Mouse (Mus musculus): ENCODE measurements around the gene Pdcd2.
"Not testable (repeated sequence)": the region's sequence is repeated elsewhere in the genome, so short reads cannot be mapped to it uniquely, and the experiment has no call there.

The Pdcd2 gene

DNA sequence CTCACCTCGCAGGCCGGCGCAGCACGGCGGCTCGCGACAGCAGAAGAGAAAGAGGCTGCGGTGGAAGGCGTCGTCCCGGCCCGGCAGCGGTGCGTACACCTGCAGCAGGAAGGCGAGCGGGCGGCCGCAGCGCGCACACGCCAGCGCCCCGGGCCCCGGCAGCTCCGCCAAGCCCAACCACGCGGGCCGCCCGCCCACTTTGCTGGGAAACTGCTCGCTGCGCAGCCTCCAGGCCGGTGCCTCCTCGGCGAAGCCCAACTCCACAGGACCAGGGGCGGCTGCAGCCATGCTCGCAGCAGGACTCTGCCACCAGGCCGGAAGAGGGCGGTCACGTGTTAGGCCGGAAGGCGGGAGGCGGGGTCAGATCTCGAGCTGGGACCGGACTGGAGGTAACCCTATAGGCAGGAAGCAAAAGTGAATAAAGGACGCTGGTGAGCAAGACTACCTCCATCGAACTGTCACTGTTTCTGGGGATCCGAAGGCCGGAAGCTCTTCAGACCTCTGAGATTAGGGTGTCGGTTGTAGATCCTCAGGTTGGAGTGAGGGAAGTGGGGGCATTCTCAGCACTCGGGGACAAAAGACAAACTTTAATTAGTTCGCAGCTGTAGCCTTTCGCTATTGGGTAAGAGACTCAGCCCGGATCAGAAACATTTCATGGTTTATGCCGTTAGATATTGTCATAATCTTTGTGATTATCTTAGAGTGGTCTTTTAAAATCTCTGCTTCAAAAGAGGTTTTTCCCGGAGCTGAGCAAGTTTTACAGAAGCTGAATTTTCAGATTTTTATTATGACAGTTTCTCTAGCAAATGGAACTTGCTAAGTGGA lies at the start of gene Pdcd2:
TSS of gene Pdcd2 (minus strand) at position 316 of the 825 bp plus-strand sequence.
- peak; percentile 97 for DNase-seq (ENCODE audit: low read depth)

DNA sequence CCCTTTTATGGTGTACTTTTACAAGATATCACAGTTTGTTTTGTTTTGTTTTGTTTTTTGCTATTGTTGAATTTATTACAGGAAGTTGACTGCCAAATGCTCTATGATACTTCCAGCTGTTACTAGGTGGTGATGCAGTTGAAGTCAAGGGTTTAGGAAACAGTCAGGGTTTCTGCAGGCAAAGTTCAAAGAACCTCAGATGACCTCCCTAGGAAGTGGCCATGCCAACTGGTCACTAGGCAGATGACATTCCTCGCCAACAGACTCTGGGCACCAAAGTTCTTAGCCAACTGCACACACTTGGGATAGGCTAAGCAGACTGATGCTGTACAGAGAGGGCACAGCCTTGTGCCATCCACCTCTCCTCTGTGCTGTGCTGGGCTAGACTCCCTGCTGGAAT lies 48.0 kb upstream of the Pdcd2 start:
- no peak for DNase-seq (ENCODE audit: low read depth)

DNA sequence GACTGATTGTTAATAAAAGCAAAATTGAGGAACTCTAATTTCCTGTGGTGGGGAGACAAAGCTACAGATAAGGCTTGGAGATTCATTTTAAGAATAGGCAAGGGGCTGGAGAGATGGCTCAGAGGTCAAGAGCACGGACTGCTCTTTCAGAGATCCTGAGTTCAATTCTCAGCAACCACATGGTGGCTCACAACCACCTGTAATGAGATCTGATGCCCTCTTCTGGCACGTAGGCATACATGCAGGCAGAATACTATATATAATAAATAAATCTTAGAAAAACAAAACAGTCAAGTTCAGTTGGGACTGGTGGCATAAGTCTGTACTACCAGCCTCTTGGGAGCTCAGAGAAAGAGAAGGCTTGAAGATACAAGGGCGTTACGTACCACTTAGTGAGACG lies 39.8 kb upstream of the Pdcd2 start:
- peak; percentile 24 for DNase-seq (ENCODE audit: low read depth)

DNA sequence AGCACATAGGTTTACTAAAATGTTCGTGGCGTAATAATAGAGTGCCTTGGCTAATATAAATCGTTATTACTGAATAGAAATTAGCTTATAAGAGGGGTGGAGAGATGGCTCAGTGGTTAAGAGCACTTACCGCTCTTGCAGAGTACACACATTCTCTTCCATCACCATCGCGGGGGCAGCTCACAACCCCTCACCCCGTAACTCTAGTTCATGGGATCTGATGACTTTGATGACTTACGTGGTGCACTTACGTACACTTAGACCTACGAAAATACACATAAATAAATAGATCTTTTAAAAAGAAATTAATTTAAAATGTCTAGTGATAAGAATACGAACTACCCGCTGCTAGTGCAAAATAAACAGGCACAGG lies 37.8 kb upstream of the Pdcd2 start:
- no peak for DNase-seq (ENCODE audit: low read depth)

- DNase-seq (ENCODE audit: low read depth): peak; percentile 99
Measured at GRCm38 (mm10) chr17:15564014-15564927, 37.2 kb upstream of the Pdcd2 start, which contains the start of gene Prdm9. Prdm9 (minus strand) TSS chr17:15564354.

DNA sequence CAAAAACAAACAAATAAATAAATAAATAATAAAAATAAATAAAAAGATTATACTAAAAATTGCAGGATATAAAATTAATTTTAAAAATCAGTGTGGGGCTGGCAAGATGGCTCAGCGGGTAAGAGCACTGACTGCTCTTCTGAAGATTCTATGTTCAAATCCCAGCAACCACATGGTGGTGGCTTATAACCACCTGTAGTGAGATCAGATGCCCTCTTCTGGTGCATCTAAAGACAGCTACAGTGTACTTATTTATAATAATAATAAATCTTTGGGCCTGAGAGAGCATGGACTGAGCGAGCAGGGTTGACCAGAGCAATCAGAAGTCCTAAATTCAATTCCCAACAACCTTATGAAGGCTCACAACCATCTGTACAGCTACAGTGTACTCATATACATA lies 32.8 kb upstream of the Pdcd2 start:
- DNase-seq (ENCODE audit: low read depth): no peak

DNA sequence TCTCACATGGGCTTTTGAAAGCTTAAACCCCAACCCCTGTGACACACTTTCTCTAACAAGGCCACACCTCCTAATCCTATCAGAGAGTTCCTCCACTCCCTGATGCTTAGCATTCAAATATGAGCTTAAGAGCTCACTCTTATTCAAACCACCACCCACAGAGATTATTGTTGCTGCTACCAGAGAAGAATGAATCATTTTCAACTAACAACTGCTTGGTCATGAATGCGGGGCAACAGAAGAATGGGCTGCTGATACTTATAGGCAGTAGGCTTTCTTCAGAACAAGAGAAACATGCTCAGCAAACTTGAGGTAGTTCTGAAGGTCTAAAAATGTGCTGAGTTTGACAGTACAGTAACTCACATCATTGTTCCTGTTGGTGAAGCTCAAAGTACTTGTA lies 22.6 kb upstream of the Pdcd2 start:
- no peak for DNase-seq (ENCODE audit: low read depth)

- DNase-seq (ENCODE audit: low read depth): no peak
Measured at GRCm38 (mm10) chr17:15546440-15546839, 19.3 kb upstream of the Pdcd2 start.

DNA sequence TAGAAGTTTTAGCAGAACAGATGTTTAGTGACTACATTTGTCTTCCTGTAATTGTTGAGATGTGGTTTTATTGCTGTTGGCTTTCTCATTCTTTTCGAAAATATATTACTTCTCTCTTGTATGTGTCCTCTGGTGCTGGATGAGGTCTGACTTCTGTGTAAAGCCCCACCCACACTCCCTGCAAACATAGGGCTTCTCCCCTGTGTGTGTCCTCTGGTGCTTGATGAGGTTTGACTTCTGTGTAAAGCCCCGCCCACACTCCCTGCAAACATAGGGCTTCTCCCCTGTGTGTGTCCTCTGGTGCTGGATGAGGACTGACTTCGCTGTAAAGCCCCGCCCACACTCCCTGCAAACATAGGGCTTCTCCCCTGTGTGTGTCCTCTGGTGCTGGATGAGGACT lies 16.8 kb upstream of the Pdcd2 start:
- not testable (repeated sequence) for DNase-seq (ENCODE audit: low read depth)

DNA sequence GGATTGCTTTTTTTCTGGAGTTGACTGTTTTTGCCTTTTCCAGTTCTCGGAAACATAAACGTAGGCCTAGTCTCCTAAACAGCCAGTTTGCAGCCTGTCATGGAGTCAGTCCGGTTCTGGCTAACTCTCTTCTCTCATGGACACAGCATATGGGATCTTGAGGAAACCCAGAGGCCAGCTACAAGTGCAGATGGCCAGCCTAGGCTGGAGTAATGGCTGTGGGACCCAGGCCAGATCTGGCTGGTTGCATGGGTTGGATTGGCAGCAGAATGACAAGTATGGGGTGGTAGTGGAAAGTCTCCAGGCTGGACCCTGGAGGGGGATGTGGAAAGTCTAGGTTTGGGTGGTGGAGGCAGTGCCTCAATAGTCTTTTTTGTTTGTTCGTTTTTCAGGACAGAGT lies 13.2 kb upstream of the Pdcd2 start:
- DNase-seq (ENCODE audit: low read depth): no peak

- no peak for DNase-seq (ENCODE audit: low read depth)
Measured at GRCm38 (mm10) chr17:15536457-15536904, 9.4 kb upstream of the Pdcd2 start.

- peak; percentile 59 for DNase-seq (ENCODE audit: low read depth)
Measured at GRCm38 (mm10) chr17:15535943-15536342, 8.8 kb upstream of the Pdcd2 start.

- no peak for DNase-seq (ENCODE audit: low read depth)
Measured at GRCm38 (mm10) chr17:15535162-15535800, 8.2 kb upstream of the Pdcd2 start.

- DNase-seq (ENCODE audit: low read depth): peak; percentile 70
Measured at GRCm38 (mm10) chr17:15530141-15530540, 3.0 kb upstream of the Pdcd2 start.

DNA sequence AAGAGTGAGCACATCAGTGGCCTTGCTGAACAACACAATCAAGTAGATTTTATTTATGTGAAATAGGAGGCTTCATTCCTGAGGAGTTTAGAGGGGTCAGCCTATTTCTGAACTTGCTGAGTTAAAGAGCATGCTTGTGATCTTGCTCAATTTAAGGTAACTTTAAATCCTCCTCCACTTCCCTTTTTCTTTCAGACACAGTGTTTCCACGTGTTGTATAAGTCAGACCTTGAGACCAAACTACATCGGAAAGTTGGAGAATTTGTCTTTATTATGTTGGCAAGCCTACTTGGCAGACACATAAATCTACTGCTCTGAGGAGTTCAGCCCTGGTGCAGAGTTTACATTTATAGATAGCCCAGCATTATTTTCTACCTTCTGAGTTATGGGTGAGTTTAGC lies 1.8 kb upstream of the Pdcd2 start:
- no peak for DNase-seq (ENCODE audit: low read depth)

GRCm38 (mm10) chr17:15527811-15528136 lies 673 bp upstream of the Pdcd2 start:
- DNase-seq (ENCODE audit: low read depth): no peak

DNA sequence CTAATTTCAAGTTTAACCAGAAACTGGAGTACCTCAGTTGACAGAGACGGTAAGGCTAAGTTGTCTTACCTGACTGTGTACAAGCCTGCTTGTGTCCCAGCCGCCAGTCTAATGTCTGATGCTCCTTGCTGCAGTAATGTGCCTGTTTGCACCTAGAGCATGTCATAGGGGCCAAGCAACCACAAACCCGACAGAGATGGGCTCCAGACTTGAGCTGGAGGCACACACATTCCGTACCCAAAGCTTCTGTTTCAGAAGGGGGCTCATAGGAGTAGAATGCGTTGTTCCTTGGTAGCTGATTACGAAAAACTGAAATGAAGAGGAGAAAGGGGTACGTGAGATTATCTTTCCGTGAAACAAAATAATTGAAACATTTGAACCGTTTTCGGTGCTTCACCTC lies 797 bp downstream of the Pdcd2 start:
- peak; percentile 26 for DNase-seq (ENCODE audit: low read depth)

GRCm38 (mm10) chr17:15518766-15519165 lies 8.3 kb downstream of the Pdcd2 start:
- peak; percentile 54 for DNase-seq (ENCODE audit: low read depth)

GRCm38 (mm10) chr17:15518186-15518585 lies 8.9 kb downstream of the Pdcd2 start:
- DNase-seq (ENCODE audit: low read depth): peak; percentile 28

DNA sequence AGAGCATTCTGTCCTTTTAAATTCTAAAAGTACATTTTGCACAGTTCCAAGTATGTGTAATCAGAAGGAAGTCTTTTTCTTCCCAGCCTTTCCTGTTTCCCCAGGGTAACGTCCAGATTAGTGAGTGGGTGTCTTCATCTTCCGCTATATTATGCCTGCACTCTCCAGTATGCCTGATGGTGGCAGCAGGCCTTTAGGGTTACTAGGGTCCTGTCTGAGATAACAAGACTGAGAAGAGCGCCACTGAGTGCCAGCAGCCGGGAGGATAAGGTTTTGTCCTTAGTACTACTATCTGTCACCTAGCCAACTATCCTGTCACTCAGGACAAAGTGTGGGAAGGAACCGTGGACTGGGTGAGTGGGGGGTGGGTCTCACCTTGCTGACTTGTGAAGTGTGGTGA lies 9.3 kb downstream of the Pdcd2 start:
- DNase-seq (ENCODE audit: low read depth): no peak

GRCm38 (mm10) chr17:15510694-15511093 lies 16.4 kb downstream of the Pdcd2 start:
- DNase-seq (ENCODE audit: low read depth): no peak

GRCm38 (mm10) chr17:15499656-15500394 lies 27.3 kb downstream of the Pdcd2 start, which contains the start of the genes Psmb1 and Tbp:
Psmb1 (minus strand) TSS chr17:15499751.
Tbp (plus strand) TSS chr17:15499888.
- peak; percentile 98 for DNase-seq (ENCODE audit: low read depth)

All from induced T-regulatory cell, adult 2 months (primary cell).